Mouse (Mus musculus): Measurements from ENCODE around the gene Osbpl7.

DNA sequence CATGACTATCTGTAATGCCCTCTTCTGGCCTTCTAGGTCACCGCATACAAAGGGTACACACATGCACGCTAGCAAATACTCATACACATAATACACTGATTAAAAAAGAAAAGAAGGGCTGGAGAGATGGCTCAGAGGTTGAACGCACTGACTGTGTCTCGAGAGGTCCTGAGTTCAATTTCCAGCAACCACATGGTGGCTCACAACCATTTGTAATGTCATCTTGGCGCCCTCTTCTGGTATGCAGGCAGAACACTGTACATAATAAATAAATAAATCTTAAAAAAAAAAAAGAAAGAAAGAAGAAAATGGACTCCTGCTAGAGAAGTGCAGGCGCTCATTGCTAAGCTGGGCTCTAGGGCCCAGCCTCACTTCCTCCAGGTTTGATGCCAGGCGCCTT is 4.6 kb upstream of the Osbpl7 start:
- 0 out of 2 replicates have a peak, but pooled peaks have one; percentile 14 for TF ChIP-seq CTCF (IDR thresholded peaks at IDR 0.05; ENCODE audit: low read depth, low read length)
- TF ChIP-seq POLR2A (IDR thresholded peaks at IDR 0.05; ENCODE audit: extremely low read depth, insufficient read depth, low read length), result no peak
